Mouse (Mus musculus): ENCODE measurements around the gene Rab38. TPM values are rescaled to one million over a fixed set of nuclear protein-coding genes. Genes with fewer than 3 reads are reported as not detected.

Rab38 gene
- total and polyA plus RNA-seq, 3 experiments: not detected

DNA sequence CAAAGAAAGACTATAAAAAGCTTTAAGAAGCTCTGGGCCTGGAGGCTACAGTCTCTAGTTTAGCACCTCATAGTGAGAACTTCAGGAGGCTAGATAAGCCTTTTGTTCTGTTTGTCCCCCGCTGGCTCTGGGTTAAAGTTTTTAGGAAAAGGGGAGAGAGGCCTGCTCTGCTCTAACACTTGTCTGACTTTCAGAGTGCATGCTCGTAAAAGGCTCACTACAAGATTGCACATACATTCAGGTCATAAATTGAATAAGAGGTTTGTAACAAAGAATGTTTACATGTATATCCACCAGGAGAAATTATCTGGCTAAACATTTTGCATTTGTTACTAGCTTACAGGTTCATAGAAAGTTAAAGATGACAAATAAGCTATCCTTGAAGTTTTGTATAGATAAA, 23.6 kb upstream of the Rab38 start:
- no peaks in the 10 kb centered on the region for H3K36me3 ChIP-seq (replicated peaks in 1 of 2; ENCODE audit: control insufficient read depth in 1 of 2, insufficient read depth in 1 of 2, low read length in 1 of 2)
- H3K79me2 ChIP-seq (replicated peaks; ENCODE audit: control insufficient read depth, extremely low read depth, insufficient read depth, poor library complexity, severe bottlenecking): no peaks in the 10 kb centered on the region
- H3K27me3 ChIP-seq (replicated peaks): no peaks in the 10 kb centered on the region
- no peaks in the 10 kb centered on the region for H3K9me3 ChIP-seq (replicated peaks; ENCODE audit: low read length)
- no peak overlapping the region for H3K27ac ChIP-seq (ENCODE audit: insufficient read depth, low read depth)
- H3K9ac ChIP-seq (ENCODE audit: insufficient read depth, low read depth): no peak overlapping the region
- in situ Hi-C loops (cut with MboI; ENCODE audit: low pct_ligation_motif_present, low pct_unique_long_range_greater_than_20kb, low sequenced_read_pairs) (no loop called here), dilution Hi-C loops (cut with MboI; ENCODE audit: extremely low pct_ligation_motif_present, extremely low pct_unique_long_range_greater_than_20kb, low sequenced_read_pairs) (no loop called here)
- no peak for TF ChIP-seq RCOR1 (conservative IDR thresholded peaks at IDR 0.05; ENCODE audit: low read depth, low read length)
- no peak for TF ChIP-seq CHD1 (IDR thresholded peaks at IDR 0.05; ENCODE audit: low read depth, low read length)
- DNase-seq (ENCODE audit: extremely low read depth): no peak
- H3K4me3 ChIP-seq (replicated peaks in 1 of 3; ENCODE audit: low read depth in 2 of 3, low read length in 2 of 3, poor library complexity in 1 of 3): no peak overlapping the region
- no peaks in the 10 kb centered on the region for H3K4me1 ChIP-seq (ENCODE audit: control insufficient read depth in 1 of 2, insufficient read depth in 2 of 2)
- H3K4me2 ChIP-seq (ENCODE audit: insufficient read depth, low read depth, poor library complexity, severe bottlenecking): no peak overlapping the region

GRCm38 (mm10) chr7:88421821-88422220, 8.3 kb upstream of the Rab38 start:
- H3K36me3 ChIP-seq (replicated peaks in 1 of 2; ENCODE audit: control insufficient read depth in 1 of 2, insufficient read depth in 1 of 2, low read length in 1 of 2): no peaks in the 10 kb centered on the region
- H3K4me2 ChIP-seq (ENCODE audit: insufficient read depth, low read depth, poor library complexity, severe bottlenecking): no peak overlapping the region
- no peak overlapping the region for H3K9ac ChIP-seq (ENCODE audit: insufficient read depth, low read depth)
- H3K4me3 ChIP-seq (replicated peaks in 1 of 3; ENCODE audit: low read depth in 2 of 3, low read length in 2 of 3, poor library complexity in 1 of 3): no peak overlapping the region
- dilution Hi-C loops (cut with MboI; ENCODE audit: extremely low pct_ligation_motif_present, extremely low pct_unique_long_range_greater_than_20kb, low sequenced_read_pairs): no loop called here
- no peak for DNase-seq (ENCODE audit: extremely low read depth)
- no peak for TF ChIP-seq TCF12 (IDR thresholded peaks at IDR 0.05; ENCODE audit: low read depth, low read length)
- TF ChIP-seq ZMIZ1 (IDR thresholded peaks at IDR 0.05; ENCODE audit: low read depth, low read length): no peak
- TF ChIP-seq NELFE (IDR thresholded peaks at IDR 0.05; ENCODE audit: low read depth, low read length): no peak
- TF ChIP-seq ZNF384 (IDR thresholded peaks at IDR 0.05; ENCODE audit: low read depth, low read length): no peak
- TF ChIP-seq ETS1 (conservative IDR thresholded peaks at IDR 0.05; ENCODE audit: low read depth, low read length): no peak
- TF ChIP-seq HCFC1 (IDR thresholded peaks at IDR 0.05; ENCODE audit: low read depth, low read length): no peak
- in situ Hi-C loops (cut with MboI; ENCODE audit: low pct_ligation_motif_present, low pct_unique_long_range_greater_than_20kb, low sequenced_read_pairs): no loop called here
- H3K27me3 ChIP-seq (replicated peaks): no peaks in the 10 kb centered on the region
- H3K9me3 ChIP-seq (replicated peaks; ENCODE audit: low read length): no peaks in the 10 kb centered on the region
- no peak overlapping the region for H3K27ac ChIP-seq (ENCODE audit: insufficient read depth, low read depth)
- no peaks in the 10 kb centered on the region for H3K4me1 ChIP-seq (ENCODE audit: control insufficient read depth in 1 of 2, insufficient read depth in 2 of 2)
- H3K79me2 ChIP-seq (replicated peaks; ENCODE audit: control insufficient read depth, extremely low read depth, insufficient read depth, poor library complexity, severe bottlenecking): no peaks in the 10 kb centered on the region

DNA sequence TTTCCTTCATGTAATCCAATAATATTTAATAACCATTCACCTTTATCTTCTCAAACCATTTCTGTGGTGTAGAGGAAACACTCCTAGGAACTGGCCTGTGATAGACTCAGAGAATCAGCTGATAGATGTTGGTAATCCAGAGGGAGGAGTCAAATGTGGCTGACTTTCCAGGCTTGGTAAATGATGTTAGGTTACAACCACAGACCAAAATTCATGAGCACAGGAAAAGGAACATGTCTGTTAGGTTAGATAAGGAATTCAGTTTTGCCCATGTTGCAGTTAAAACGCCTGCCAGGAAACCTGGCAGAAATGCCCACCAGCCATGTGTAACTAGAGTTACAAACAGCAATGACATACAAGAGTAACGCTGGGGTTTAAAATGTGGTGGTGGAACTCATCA, 6.2 kb upstream of the Rab38 start:
- Histone ChIP-seq H3K27ac (ENCODE audit: insufficient read depth, low read depth) (no peak overlapping the region), H3K79me2 (replicated peaks; ENCODE audit: control insufficient read depth, extremely low read depth, insufficient read depth, poor library complexity, severe bottlenecking) (no peaks in the 10 kb centered on the region), H3K9me3 (replicated peaks; ENCODE audit: low read length) (no peaks in the 10 kb centered on the region), H3K36me3 (replicated peaks in 1 of 2; ENCODE audit: control insufficient read depth in 1 of 2, insufficient read depth in 1 of 2, low read length in 1 of 2) (no peaks in the 10 kb centered on the region), H3K4me3 (replicated peaks in 1 of 3; ENCODE audit: low read depth in 2 of 3, low read length in 2 of 3, poor library complexity in 1 of 3) (no peak overlapping the region), H3K9ac (ENCODE audit: insufficient read depth, low read depth) (no peak overlapping the region), H3K27me3 (replicated peaks) (no peaks in the 10 kb centered on the region), H3K4me2 (ENCODE audit: insufficient read depth, low read depth, poor library complexity, severe bottlenecking) (no peak overlapping the region), H3K4me1 (ENCODE audit: control insufficient read depth in 1 of 2, insufficient read depth in 2 of 2) (no peaks in the 10 kb centered on the region)
- in situ Hi-C loops (cut with MboI; ENCODE audit: low pct_ligation_motif_present, low pct_unique_long_range_greater_than_20kb, low sequenced_read_pairs): no loop called here
- dilution Hi-C loops (cut with MboI; ENCODE audit: extremely low pct_ligation_motif_present, extremely low pct_unique_long_range_greater_than_20kb, low sequenced_read_pairs): no loop called here
- TF ChIP-seq ZMIZ1 (IDR thresholded peaks at IDR 0.05; ENCODE audit: low read depth, low read length): no peak
- no peak for TF ChIP-seq MAX (IDR thresholded peaks at IDR 0.05; ENCODE audit: low read length)
- no peak for TF ChIP-seq UBTF (IDR thresholded peaks at IDR 0.05; ENCODE audit: low read depth, low read length)
- no peak for TF ChIP-seq TBP (conservative IDR thresholded peaks at IDR 0.05; ENCODE audit: low read depth, low read length)
- no peak for TF ChIP-seq SIN3A (IDR thresholded peaks at IDR 0.05; ENCODE audit: low read length)
- TF ChIP-seq HCFC1 (IDR thresholded peaks at IDR 0.05; ENCODE audit: low read depth, low read length): no peak
- no peak for TF ChIP-seq MYC (IDR thresholded peaks at IDR 0.05; ENCODE audit: low read depth, low read length)
- no peak for TF ChIP-seq MEF2A (IDR thresholded peaks at IDR 0.05; ENCODE audit: borderline replicate concordance, low read depth, low read length)
- DNase-seq (ENCODE audit: extremely low read depth): no peak
